9 mouse cellular contexts compared by ENCODE assay signal in the genomic region with DNA sequence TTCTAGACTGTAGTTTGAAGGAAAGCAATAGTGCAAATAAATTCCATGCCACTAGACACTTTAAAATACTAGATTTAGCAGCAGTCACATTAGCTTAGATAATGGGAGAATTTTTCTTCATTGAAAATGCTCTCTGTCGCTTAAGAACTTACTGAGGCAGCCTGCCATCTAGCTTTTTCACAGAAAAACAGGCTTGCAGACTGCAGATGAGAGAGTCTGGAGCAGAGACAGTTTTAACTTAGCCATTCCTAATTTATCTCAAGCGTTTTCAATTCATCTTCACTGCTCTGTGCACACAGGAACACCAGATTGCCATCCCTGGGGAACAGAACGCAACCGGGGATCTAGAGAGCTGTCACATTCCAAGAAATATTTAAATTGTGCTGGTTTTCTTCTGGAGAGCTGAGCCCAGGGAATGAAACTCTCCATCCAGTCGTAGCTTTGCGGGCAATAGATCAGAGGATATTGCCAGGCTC. TPM values are rescaled to one million over a fixed set of nuclear protein-coding genes. Genes with fewer than 3 reads are reported as not detected.
A peak's percentile ranks its signal among the peaks of the same experiment; 100 is the strongest.
DNase-seq lines count a peak whose midpoint lies in the region; ATAC-seq and TF ChIP-seq lines count a peak whose summit lies in the region.
"Had no signal": no experiment of that assay in that cellular context is flagged by ENCODE, and none has a peak within 500 bp of the region (broad histone marks: within the 10 kb centered on the region; RNA-seq: fewer than 3 reads in every experiment).

Gene Mgat4c, plus strand, starts transcription at position 51 of the 476 bp plus-strand sequence.

- no peaks in the 10 kb centered on the region for H3K9me3 ChIP-seq in midbrain, postnatal 0 days (ENCODE audit: low read length)

- H3K9ac ChIP-seq in midbrain, postnatal 0 days (replicated peaks; ENCODE audit: low read length, poor library complexity, severe bottlenecking), result peak within 1 kb of the TSS; percentile 63

- no peaks in the 10 kb centered on the region for H3K36me3 ChIP-seq in midbrain, postnatal 0 days (ENCODE audit: insufficient read depth, low read length)

- no peaks in the 10 kb centered on the region for H3K27me3 ChIP-seq in midbrain, postnatal 0 days (ENCODE audit: insufficient read depth, low read length)

- H3K4me1 ChIP-seq in midbrain, postnatal 0 days (ENCODE audit: insufficient read depth, low read length), result no peaks in the 10 kb centered on the region

- H3K4me3 ChIP-seq in midbrain, postnatal 0 days (ENCODE audit: low read depth, low read length), result peak within 1 kb of the TSS; percentile 40

- 21% methylated on average over 6 of the region's 6 CpGs for WGBS in midbrain, postnatal 0 days

- DNase-seq in adrenal gland, adult 2 months, result no peak
- DNase-seq in adrenal gland, adult 18-20 months (ENCODE audit: low spot score in 2 of 2), result no peak
- peak; percentile 9 to 13 for DNase-seq in cerebellum, postnatal 25 days
- DNase-seq in layer of hippocampus, adult 18-20 months (ENCODE audit: low spot score in 2 of 2), result peak; percentile 67 to 74
- peak; percentile 78 for DNase-seq in midbrain, postnatal 0 days (ENCODE audit: low spot score)
- DNase-seq in gastrocnemius, adult 8-10 months (ENCODE audit: low spot score in 2 of 2), result no peak
- no peak for DNase-seq in gastrocnemius, postnatal 25 days
- DNase-seq in lung, postnatal 10 days, result no peak
- DNase-seq: gastrocnemius, postnatal 10 days had no signal

- H3K27ac ChIP-seq in midbrain, postnatal 0 days (ENCODE audit: low read depth, low read length), result peak within 1 kb of the TSS; percentile 65

- peak; percentile 54; the same call in 1 of the 2 replicates for ATAC-seq in midbrain, postnatal 0 days (ENCODE audit: low FRiP score)

- peak; percentile 69 for TF ChIP-seq CTCF in midbrain, postnatal 0 days (IDR thresholded peaks at IDR 0.05)

- peak within 1 kb of the TSS; percentile 28 for H3K4me2 ChIP-seq in midbrain, postnatal 0 days (ENCODE audit: low read depth, low read length, poor library complexity, severe bottlenecking)

RNA-seq across cellular contexts. Expression of gene Mgat4c, which starts in this region (rescaled TPM):
- total RNA-seq in adrenal gland, adult 2 months (2021), result 10 to 100 TPM; 11.0 to 53.5 TPM
- polyA plus RNA-seq in adrenal gland, adult 2 months (2012; rRNA removed), result 0.87 and 2.4 TPM in 2 replicates
- 10 to 100 TPM in 1 of 2 experiments, 1 to 10 TPM in 1; 7.3 to 13.8 TPM for total RNA-seq in adrenal gland, adult 18-20 months (2021)
- 10 to 100 TPM; 19.6 to 19.7 TPM for total RNA-seq in layer of hippocampus, adult 18-20 months (2021)
- 50.3 and 64.1 TPM in 2 replicates for total RNA-seq in midbrain, postnatal 0 days (2014; rRNA removed)
- polyA plus RNA-seq in midbrain, postnatal 0 days (2015; fragmentation: Nextera tagmentation; extraction: Ambion mirVana), result 64.9 and 81.8 TPM in 2 replicates
- not detected for total RNA-seq in gastrocnemius, adult 8-10 months (2022)
- total RNA-seq in gastrocnemius, postnatal 25 days (2021), result not detected

Comparison
In these comparisons a context has a peak if more than half of its experiments do, and no peak if none do; other contexts are left out.
1. RNA of gene Mgat4c (total RNA-seq): 11.0 to 53.5 TPM in adrenal gland, adult 2 months, 50.3 to 64.1 TPM in midbrain, postnatal 0 days, 19.6 to 19.7 TPM in layer of hippocampus, adult 18-20 months and 7.3 to 13.8 TPM in adrenal gland, adult 18-20 months; not detected in gastrocnemius, adult 8-10 months and not detected in gastrocnemius, postnatal 25 days; every median in the first group is over 4 times any median in the second.
2. RNA of gene Mgat4c (polyA plus RNA-seq): 64.9 to 81.8 TPM in midbrain, postnatal 0 days; 0.87 to 2.4 TPM in adrenal gland, adult 2 months; every median in the first group is over 10 times any median in the second.
3. DNase-seq: peak in cerebellum, postnatal 25 days (2 of 2), layer of hippocampus, adult 18-20 months (2 of 2) and midbrain, postnatal 0 days (single experiment); none in adrenal gland, adult 2 months (single experiment), adrenal gland, adult 18-20 months (0 of 2), gastrocnemius, adult 8-10 months (0 of 2), gastrocnemius, postnatal 25 days (single experiment) and lung, postnatal 10 days (single experiment).